Mouse (Mus musculus): ENCODE data around the gene Gbp8. TPM values are rescaled to one million over a fixed set of nuclear protein-coding genes. Genes with fewer than 3 reads are reported as not detected.
"Not testable (repeated sequence)": the region's sequence is repeated elsewhere in the genome, so short reads cannot be mapped to it uniquely, and the experiment has no call there.

The Gbp8 gene
- total RNA-seq, 2 experiments from 2014 or later = not detected

- DNase-seq; intact Hi-C loops (cut with DNase I; ENCODE audit: low total_unique reads): not testable (repeated sequence)
Observed at GRCm38 (mm10) chr5:105064443-105064842, 74.9 kb downstream of the Gbp8 start.

DNA sequence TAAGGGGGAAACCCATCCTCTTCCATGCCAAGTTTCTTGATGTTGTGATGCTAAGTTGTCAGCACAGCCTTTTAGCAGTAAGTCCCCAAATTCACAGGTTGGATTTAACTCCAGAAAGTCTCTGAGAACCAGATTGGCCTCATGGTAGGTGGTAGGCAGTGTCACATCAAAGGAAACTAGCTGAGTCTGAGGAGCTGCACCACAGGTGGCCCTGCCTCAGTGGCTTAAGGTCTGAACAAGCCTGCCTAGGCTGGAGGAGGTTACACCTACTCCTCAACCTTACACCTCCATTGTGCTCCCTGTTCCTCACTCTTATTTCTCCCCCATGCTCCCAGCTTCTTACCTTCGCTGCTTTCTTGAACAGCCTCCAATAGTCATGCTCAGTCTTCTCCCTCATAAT lies 76.0 kb downstream of the Gbp8 start:
- intact Hi-C loops (cut with DNase I; ENCODE audit: low total_unique reads) = no loop called here
- no peak for DNase-seq

DNA sequence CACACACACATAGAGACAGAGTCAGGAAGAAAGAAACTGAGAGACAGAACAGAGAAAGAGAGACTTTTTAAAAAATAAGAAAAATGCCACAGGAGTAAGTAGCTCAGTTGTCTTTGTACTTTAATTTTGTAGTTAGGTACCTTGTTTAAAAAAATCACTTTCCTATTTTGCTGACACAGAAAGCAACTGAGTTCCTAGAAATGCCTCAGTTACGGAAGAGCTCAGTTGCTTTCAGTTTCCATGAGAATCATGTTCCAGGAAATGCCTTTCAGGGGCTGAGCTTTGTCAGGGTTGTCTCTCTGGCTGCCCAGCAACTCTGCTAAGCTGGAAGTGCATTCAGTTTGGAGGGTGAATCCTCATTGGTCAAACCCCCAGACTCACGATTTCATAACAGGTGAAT lies 76.9 kb downstream of the Gbp8 start:
- DNase-seq; intact Hi-C loops (cut with DNase I; ENCODE audit: low total_unique reads): not testable (repeated sequence)

- intact Hi-C loops (cut with DNase I; ENCODE audit: low total_unique reads) = no loop called here
- no peak for DNase-seq
Observed at GRCm38 (mm10) chr5:105060224-105060623, 79.1 kb downstream of the Gbp8 start.

GRCm38 (mm10) chr5:105055279-105055678 lies 84.1 kb downstream of the Gbp8 start:
- intact Hi-C loops (cut with DNase I; ENCODE audit: low total_unique reads) = no loop called here
- no peak for DNase-seq

- intact Hi-C loops (cut with DNase I; ENCODE audit: low total_unique reads); DNase-seq: not testable (repeated sequence)
Observed at GRCm38 (mm10) chr5:105053471-105054169, 85.7 kb downstream of the Gbp8 start.

DNA sequence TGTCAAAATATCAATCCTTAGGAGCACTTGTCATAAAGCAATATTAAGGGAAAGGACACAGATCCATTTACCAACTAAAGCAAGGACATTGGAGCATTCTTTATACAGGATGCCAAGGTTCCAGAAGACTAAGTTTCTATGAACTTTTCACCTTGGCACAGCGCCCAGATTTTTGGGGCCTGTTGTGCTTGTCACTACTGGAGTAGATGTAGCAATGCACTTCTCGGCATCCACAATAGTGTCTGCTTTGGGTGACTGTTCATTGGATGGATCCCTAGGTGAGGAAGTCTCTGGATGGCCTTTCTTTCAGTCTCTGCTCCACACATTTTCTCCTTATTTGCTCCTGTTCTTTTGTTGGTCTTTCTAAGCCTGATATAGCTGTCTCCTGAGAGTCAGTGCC lies 107.0 kb downstream of the Gbp8 start:
- DNase-seq = peak; percentile 7
- intact Hi-C loops (cut with DNase I; ENCODE audit: low total_unique reads) = no loop called here

DNA sequence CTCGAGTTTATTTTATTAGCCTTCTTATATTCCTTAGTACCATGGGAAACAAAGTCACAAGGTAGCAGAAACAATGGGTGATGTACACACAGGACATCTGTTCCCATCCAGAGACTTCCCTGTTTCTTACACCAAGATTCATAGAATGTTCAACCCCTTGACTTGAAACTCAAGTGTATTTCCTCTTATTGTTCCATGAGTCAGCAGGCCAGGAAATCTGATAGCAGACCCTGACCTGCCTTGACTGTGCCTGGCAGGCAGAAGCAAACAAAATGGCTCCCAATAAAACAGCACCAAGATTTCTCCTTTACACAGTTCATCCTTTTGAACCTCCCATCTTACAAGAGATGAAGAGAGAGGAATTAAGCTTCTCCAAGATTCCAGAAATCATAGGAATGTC lies 126.8 kb downstream of the Gbp8 start:
- DNase-seq = no peak
- intact Hi-C loops (cut with DNase I; ENCODE audit: low total_unique reads) = no loop called here

DNA sequence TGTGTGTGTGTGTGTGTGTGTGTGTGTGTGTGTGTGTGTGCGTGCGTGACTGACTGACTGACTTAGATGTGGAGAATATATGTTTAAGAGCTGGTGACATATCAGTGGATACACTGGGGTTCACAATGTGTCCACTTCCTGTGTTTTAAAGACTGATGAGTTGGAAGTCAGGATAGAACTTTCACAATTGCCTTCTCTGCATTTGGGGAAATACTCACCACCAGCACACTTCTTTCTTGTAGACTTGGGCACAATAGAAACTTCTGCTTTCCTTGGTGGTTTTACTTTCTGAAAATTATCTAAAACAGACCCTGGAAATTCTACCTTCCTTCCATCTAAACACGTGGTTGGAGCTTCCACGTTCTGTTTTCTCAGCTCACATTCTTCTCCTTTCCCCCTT lies 127.8 kb downstream of the Gbp8 start:
- no peak for DNase-seq
- intact Hi-C loops (cut with DNase I; ENCODE audit: low total_unique reads) = no loop called here

DNA sequence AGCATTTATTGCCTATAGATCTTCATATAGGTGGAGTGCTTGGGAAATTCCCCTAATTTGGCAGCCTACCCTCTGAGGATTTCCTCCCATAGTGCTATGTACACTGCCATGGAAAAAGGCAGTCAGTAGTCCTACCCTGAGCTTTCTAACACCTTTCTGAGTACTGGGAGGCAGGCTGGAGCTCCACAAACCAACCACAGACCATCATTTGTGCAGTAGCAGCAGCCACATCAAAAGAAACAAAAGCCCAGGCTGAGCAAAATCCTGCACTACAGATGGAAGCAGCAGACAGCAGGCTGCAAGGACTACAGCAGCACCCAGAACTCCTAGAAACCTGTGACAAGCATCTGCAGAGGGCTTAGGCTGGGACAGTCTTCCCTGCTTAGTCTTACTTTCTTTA lies 129.0 kb downstream of the Gbp8 start:
- intact Hi-C loops (cut with DNase I; ENCODE audit: low total_unique reads) = no loop called here
- DNase-seq = no peak

DNA sequence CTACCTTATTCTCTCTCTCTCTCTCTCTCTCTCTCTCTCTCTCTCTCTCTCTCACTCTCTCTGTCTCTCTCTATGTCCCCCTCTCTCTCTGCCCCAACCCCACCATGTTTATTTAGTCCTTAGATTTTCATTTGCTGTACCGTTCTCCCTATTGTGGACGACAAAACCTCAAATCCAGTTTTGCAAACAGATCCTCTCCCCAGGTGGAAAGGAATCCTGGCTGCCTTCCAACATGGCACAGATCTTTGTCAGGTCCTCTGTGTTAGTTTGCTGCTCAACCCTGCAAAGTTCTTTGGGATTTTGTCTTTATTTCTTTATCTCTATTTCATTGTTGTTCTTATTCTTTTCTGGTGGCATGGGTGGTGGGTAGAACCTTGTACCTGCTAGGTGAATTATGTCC lies 149.9 kb downstream of the Gbp8 start:
- no peak for DNase-seq
- intact Hi-C loops (cut with DNase I; ENCODE audit: low total_unique reads) = no loop called here

DNA sequence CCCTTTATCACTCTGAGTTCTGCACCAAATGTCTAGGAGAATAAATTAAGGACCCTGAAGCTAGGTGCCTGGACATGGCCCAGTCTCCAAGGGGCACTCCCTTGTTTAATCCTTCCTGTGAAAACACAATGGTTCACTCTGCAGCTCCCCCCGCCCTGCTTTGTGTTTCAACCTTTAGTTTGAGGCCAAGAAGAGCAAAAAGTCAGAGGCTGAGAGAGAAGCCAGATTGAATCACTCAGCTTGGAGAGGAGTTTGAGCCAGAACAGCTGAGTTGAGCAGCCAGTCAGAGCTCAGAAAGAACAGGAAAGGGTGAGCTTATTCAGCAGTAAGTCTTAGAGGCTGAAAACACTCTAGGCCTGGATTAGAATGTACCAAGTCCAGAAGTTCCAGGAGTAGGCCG lies 151.3 kb downstream of the Gbp8 start:
- intact Hi-C loops (cut with DNase I; ENCODE audit: low total_unique reads) = no loop called here
- DNase-seq = no peak

DNA sequence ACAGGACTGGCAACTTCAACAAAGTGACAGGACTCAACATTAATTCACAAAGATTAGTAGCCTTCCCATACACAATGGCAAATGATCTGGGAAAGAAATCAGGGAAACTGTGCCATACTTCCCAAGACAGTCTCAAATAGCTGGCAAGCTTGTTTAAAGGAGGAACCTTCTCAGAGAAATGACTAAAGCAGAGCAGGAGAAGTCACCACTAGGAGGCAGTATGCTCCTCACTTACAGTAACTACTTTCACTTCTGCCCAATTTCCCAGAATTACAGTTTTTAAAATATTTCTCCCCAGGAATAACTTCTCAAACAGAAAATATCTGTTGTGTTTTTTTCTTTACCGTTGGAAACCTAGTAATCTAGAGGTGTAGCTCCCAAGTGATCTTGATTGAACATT lies 152.6 kb downstream of the Gbp8 start:
- peak; percentile 16 for DNase-seq
- intact Hi-C loops (cut with DNase I; ENCODE audit: low total_unique reads) = no loop called here

DNA sequence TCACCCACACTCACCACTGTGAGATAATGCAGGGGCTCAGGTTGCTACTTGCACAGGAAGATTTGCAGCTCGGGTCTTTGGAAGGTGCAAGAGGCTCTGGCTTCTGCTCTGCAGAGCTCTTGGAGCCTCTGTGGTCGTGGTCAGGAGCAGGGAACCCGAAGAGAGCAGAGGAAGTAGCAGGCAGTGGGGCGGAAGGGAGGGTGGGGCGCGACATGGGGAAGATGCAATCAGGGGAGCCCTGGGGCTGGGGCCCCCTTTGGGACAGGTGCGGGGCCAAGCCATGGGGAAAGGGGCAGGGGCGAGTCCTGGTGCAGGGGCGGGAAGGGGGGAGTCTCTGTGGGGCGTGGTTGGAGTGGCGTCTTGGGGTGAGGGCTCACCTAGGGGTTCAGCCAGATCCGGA lies 156.8 kb downstream of the Gbp8 start, which contains the start of gene Abcg3:
Gene Abcg3, minus strand, starts transcription at position 184 of the 400 bp plus-strand sequence.
- intact Hi-C loops (cut with DNase I; ENCODE audit: low total_unique reads) = loop anchor here (5.0 kb wide), 1 partner anchor 340 kb away; no protein-coding TSS in a partner anchor
- DNase-seq = no peak

DNA sequence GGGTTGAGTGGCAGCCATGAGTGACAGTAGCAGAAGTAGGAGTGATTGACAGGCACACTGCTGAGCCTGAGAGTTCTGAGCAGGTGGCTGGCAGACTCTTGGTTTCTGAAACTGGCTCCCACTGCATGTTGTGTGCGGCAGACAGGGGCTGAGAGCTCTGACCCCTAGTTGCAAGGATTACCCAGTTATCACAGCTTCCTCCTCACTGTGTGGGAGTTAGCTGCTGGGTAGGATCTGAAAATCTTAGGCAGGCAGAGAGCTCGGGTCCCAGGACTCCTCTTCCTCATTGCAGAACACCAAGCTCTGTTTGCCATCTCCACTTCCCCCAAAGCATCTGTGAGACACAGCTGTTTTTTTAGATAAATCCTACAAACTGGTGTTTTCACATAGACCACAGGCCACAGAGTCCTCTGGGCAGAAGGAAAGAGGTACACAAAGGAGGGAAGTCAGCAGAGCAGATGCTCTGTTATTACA lies 160.3 kb downstream of the Gbp8 start:
- intact Hi-C loops (cut with DNase I; ENCODE audit: low total_unique reads) = no loop called here
- no peak for DNase-seq

Other genes starting within 250 kb of the Gbp8 start
- under 1 TPM; 0.20 to 0.37 TPM for gene Abcg3, start 156.8 kb downstream of the Gbp8 start, total RNA-seq (2021)
- 1 to 10 TPM; 3.7 to 4.0 TPM for gene Gbp9, start within 50 bp of the Gbp8 start, total RNA-seq (2021)
- gene Gbp4, start within 50 bp of the Gbp8 start, total RNA-seq (2021) = 1 to 10 TPM; 1.3 to 1.8 TPM
- under 1 TPM; 0.10 to 0.64 TPM for gene Gbp10, start 100.0 kb upstream of the Gbp8 start, total RNA-seq (2021)
- gene Gm43302, start 154.2 kb upstream of the Gbp8 start, total RNA-seq (2021) = not detected
- 1 to 10 TPM in 1 of 2 experiments, under 1 TPM in 1; 0.70 to 1.0 TPM for gene Gbp6, start 154.2 kb upstream of the Gbp8 start, total RNA-seq (2021)